Mouse (Mus musculus) lung, adult 2 months (tissue): Measurements from ENCODE around the gene Ptgr1.

Source experiments
- CTCF ChIP-seq: fragments of 200-500 bp; IDR thresholded peaks from 2 replicates; pipeline ENCODE4 v1.5.1; 2011; ENCODE audit warnings: mild to moderate bottlenecking, low read length, control low read depth; ENCODE audit not compliant: insufficient read depth
- POLR2A ChIP-seq: fragments of 200-500 bp; IDR thresholded peaks from 2 replicates; pipeline ENCODE4 v1.6.1; 2011; ENCODE audit warnings: low read depth, mild to moderate bottlenecking, control low read depth, low read length, borderline replicate concordance; ENCODE audit errors: extremely low read depth

DNA sequence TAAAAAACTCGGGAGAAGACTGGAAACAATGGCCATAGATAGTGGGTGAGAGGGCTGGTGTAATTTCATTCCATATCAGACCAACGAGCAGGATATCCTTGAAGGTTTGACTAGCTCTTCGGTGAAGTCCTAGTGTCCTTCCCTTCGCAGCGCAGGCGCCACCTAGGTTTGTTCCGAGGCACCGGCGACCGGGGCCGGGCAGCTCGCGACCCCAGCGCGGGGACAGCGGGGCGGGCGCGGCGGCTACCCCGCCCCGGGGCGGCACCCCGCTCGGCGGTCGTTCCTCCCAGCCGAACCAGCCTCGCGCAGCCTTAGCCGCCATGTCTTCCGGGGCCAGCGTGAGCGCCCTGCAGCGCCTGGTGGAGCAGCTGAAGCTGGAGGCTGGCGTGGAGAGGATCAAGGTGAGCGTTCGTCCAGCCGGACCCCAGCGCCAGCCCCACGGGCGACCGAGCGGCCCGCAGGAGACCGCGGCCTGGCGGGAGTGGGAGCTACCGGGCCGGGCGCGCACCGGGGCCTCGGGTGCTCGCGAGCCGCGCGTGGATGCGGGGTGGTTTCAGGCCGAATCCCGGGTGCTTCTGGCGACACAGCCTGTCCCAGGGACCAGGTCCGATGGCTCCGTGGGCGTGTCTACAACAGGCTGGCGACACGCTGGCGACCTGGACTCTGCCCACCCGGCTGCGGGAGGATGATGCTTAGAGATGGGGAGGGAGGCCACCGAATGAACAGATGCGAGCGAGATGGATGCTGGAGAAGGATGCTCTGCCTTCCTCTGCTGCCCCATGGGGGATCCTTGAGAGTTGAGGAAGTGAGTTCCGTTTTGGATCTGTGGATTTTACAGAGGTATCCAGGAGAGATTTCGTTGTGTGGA is 48.2 kb upstream of the Ptgr1 start, which contains the start of gene Gng10:
- TF ChIP-seq CTCF (no peak), POLR2A (peak; percentile 30; the same call in 1 of the 2 replicates)
